In the genomic region with DNA sequence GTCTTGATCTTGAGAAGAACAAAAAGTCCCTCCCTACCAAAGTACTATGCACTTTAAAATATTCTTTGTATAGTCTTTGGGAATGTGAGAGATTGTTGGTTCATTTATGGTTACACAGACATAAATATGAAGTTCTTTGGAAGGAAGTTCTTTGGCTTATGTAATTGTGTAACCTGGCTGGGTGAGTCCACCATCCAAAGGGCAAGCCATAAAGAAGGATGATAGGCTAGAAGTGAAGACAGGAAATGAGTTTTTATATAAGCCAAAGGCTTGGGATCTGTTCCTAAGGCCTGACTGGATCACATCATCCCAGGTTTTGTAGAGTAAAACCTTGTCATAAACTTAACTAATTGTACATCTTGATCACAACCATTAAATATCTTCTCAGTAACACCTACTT, we compare ENCODE assay signal across 21 mouse cellular contexts.
A peak's percentile ranks its signal among the peaks of the same experiment; 100 is the strongest.
DNase-seq lines count a peak whose midpoint lies in the region; ATAC-seq and TF ChIP-seq lines count a peak whose summit lies in the region.
"Had no signal": no experiment of that assay in that cellular context is flagged by ENCODE, and none has a peak within 500 bp of the region (broad histone marks: within the 10 kb centered on the region; RNA-seq: fewer than 3 reads in every experiment).

No protein-coding gene starts in this region.

- H3K27ac ChIP-seq in intestine, embryonic 15.5 days: no peak overlapping the region
- H3K27ac ChIP-seq in intestine, embryonic 16.5 days (ENCODE audit: low read length): no peak overlapping the region
- no peak overlapping the region for H3K27ac ChIP-seq in midbrain, postnatal 0 days (ENCODE audit: low read depth, low read length)
- no peak overlapping the region for H3K27ac ChIP-seq in cerebellum, adult 2 months (ENCODE audit: insufficient read depth, low read length)
- H3K27ac ChIP-seq: embryonic facial prominence, embryonic 13.5 days; embryonic facial prominence, embryonic 15.5 days; forebrain, embryonic 10.5 days; forebrain, embryonic 12.5 days had no signal

- ATAC-seq in intestine, embryonic 15.5 days: peak; percentile 62
- peak; percentile 81 for ATAC-seq in intestine, embryonic 16.5 days
- ATAC-seq in midbrain, postnatal 0 days (ENCODE audit: low FRiP score): no peak
- ATAC-seq: forebrain, embryonic 14.5 days; forebrain, embryonic 16.5 days had no signal

- peak; percentile 71 for DNase-seq in large intestine, adult 2 months (ENCODE audit: low read depth, low spot score)
- DNase-seq in left cerebral cortex, adult 11 months (ENCODE audit: low spot score): no peak
- no peak for DNase-seq in midbrain, postnatal 0 days (ENCODE audit: low spot score)
- DNase-seq in cerebellum, adult 2 months: no peak
- DNase-seq: adrenal gland, adult 2 months; adrenal gland, postnatal 10 days; adrenal gland, postnatal 25 days; cerebellum, adult 11 months; cerebellum, adult 18-20 months; cerebellum, adult 9-10 months; cerebellum, postnatal 10 days; cerebellum, postnatal 25 days had no signal

- no peak overlapping the region for H3K9ac ChIP-seq in intestine, embryonic 15.5 days
- no peak overlapping the region for H3K9ac ChIP-seq in intestine, embryonic 16.5 days (ENCODE audit: low read depth, low read length)
- no peak overlapping the region for H3K9ac ChIP-seq in midbrain, postnatal 0 days (replicated peaks; ENCODE audit: low read length, poor library complexity, severe bottlenecking)
- H3K9ac ChIP-seq: embryonic facial prominence, embryonic 13.5 days; embryonic facial prominence, embryonic 15.5 days; forebrain, embryonic 12.5 days had no signal

- H3K4me1 ChIP-seq in intestine, embryonic 15.5 days (replicated peaks): no peaks in the 10 kb centered on the region
- no peaks in the 10 kb centered on the region for H3K4me1 ChIP-seq in intestine, embryonic 16.5 days (ENCODE audit: control insufficient read depth, insufficient read depth, low read length)
- H3K4me1 ChIP-seq in midbrain, postnatal 0 days (ENCODE audit: insufficient read depth, low read length): peaks cover 2% of the 10 kb centered on the region; the same call in 1 of the 2 replicates
- peaks cover 3% of the 10 kb centered on the region; the same call in 1 of the 2 replicates for H3K4me1 ChIP-seq in cerebellum, adult 2 months (ENCODE audit: control insufficient read depth, insufficient read depth, low read length)
- H3K4me1 ChIP-seq: embryonic facial prominence, embryonic 13.5 days had no signal

- no peaks in the 10 kb centered on the region for H3K27me3 ChIP-seq in intestine, embryonic 15.5 days (replicated peaks)
- no peaks in the 10 kb centered on the region for H3K27me3 ChIP-seq in intestine, embryonic 16.5 days (replicated peaks; ENCODE audit: control insufficient read depth, insufficient read depth, low read length)
- no peaks in the 10 kb centered on the region for H3K27me3 ChIP-seq in midbrain, postnatal 0 days (ENCODE audit: insufficient read depth, low read length)
- H3K27me3 ChIP-seq in cerebellum, adult 2 months (ENCODE audit: control insufficient read depth, insufficient read depth, low read length): no peaks in the 10 kb centered on the region
- H3K27me3 ChIP-seq: embryonic facial prominence, embryonic 13.5 days; embryonic facial prominence, embryonic 15.5 days; forebrain, embryonic 12.5 days had no signal

- no peaks in the 10 kb centered on the region for H3K9me3 ChIP-seq in intestine, embryonic 15.5 days
- no peaks in the 10 kb centered on the region for H3K9me3 ChIP-seq in intestine, embryonic 16.5 days (ENCODE audit: control insufficient read depth, low read length)
- no peaks in the 10 kb centered on the region for H3K9me3 ChIP-seq in midbrain, postnatal 0 days (ENCODE audit: low read length)
- H3K9me3 ChIP-seq: embryonic facial prominence, embryonic 13.5 days; embryonic facial prominence, embryonic 15.5 days; forebrain, embryonic 10.5 days; forebrain, embryonic 12.5 days had no signal

- H3K36me3 ChIP-seq in intestine, embryonic 15.5 days: no peaks in the 10 kb centered on the region
- no peaks in the 10 kb centered on the region for H3K36me3 ChIP-seq in intestine, embryonic 16.5 days (ENCODE audit: control insufficient read depth, insufficient read depth, low read length)
- no peaks in the 10 kb centered on the region for H3K36me3 ChIP-seq in midbrain, postnatal 0 days (ENCODE audit: insufficient read depth, low read length)
- H3K36me3 ChIP-seq: embryonic facial prominence, embryonic 13.5 days; embryonic facial prominence, embryonic 15.5 days; forebrain, embryonic 10.5 days; forebrain, embryonic 12.5 days had no signal

- TF ChIP-seq CTCF in midbrain, postnatal 0 days (IDR thresholded peaks at IDR 0.05): no peak
- no peak for TF ChIP-seq CTCF in cerebellum, adult 2 months (IDR thresholded peaks at IDR 0.05; ENCODE audit: borderline replicate concordance, insufficient read depth, low read depth, low read length)

- no peak for TF ChIP-seq POLR2A in cerebellum, adult 2 months (IDR thresholded peaks at IDR 0.05; ENCODE audit: borderline replicate concordance, insufficient read depth, low read length)

- no peak overlapping the region for H3K4me2 ChIP-seq in intestine, embryonic 15.5 days (replicated peaks)
- no peak overlapping the region for H3K4me2 ChIP-seq in intestine, embryonic 16.5 days (ENCODE audit: low read depth, low read length)
- no peak overlapping the region for H3K4me2 ChIP-seq in midbrain, postnatal 0 days (ENCODE audit: low read depth, low read length, poor library complexity, severe bottlenecking)
- H3K4me2 ChIP-seq: embryonic facial prominence, embryonic 13.5 days; embryonic facial prominence, embryonic 15.5 days; forebrain, embryonic 12.5 days had no signal

- H3K4me3 ChIP-seq in intestine, embryonic 15.5 days (replicated peaks): no peak overlapping the region
- no peak overlapping the region for H3K4me3 ChIP-seq in intestine, embryonic 16.5 days (ENCODE audit: low read length)
- no peak overlapping the region for H3K4me3 ChIP-seq in midbrain, postnatal 0 days (ENCODE audit: low read depth, low read length)
- H3K4me3 ChIP-seq in cerebellum, adult 2 months (replicated peaks; ENCODE audit: insufficient read depth, low read depth, low read length): no peak overlapping the region
- H3K4me3 ChIP-seq: embryonic facial prominence, embryonic 13.5 days; embryonic facial prominence, embryonic 15.5 days; erythroblast, embryonic 14.5 days; forebrain, embryonic 10.5 days; forebrain, embryonic 12.5 days had no signal
